Mouse (Mus musculus) stomach, postnatal 0 days (tissue): ENCODE data around the gene Sco1. TPM values are rescaled to one million over a fixed set of nuclear protein-coding genes. Genes with fewer than 3 reads are reported as not detected.

ENCODE experiments used
- ATAC-seq: fragments of 200-750 bp; cut with Nextera tagmentation; 2 replicates; pipeline ENCODE4 v1.8.0; 2017; ENCODE audit not compliant: low FRiP score, low TSS enrichment
- DNase-seq: peaks from one replicate; pipeline ENCODE4 v3.0.0-alpha.2; 2016; ENCODE audit warnings: low spot score
- H3K27ac ChIP-seq: fragments of 300-500 bp; sonication (generic); replicated peaks from 2 replicates; pipeline ENCODE4 v1.5.1; 2014; ENCODE audit warnings: mild to moderate bottlenecking, control low read depth
- H3K27me3 ChIP-seq: fragments of 300-500 bp; sonication (generic); 2 replicates; pipeline ENCODE4 v1.6.1; 2014; ENCODE audit warnings: low read length; ENCODE audit not compliant: control insufficient read depth, insufficient read depth
- H3K36me3 ChIP-seq: fragments of 300-500 bp; sonication (generic); 2 replicates; pipeline ENCODE4 v1.6.1; 2014; ENCODE audit warnings: low read length, mixed read lengths; ENCODE audit not compliant: control insufficient read depth, insufficient read depth
- H3K4me1 ChIP-seq: fragments of 300-500 bp; sonication (generic); replicated peaks from 2 replicates; pipeline ENCODE4 v1.6.1; 2014; ENCODE audit warnings: antibody characterized with exemption; ENCODE audit not compliant: control insufficient read depth, insufficient read depth
- H3K4me2 ChIP-seq: fragments of 300-500 bp; sonication (generic); replicated peaks from 2 replicates; pipeline ENCODE4 v1.6.1; 2014; ENCODE audit warnings: low read depth, mild to moderate bottlenecking, control low read depth, moderate library complexity
- H3K4me3 ChIP-seq: fragments of 300-500 bp; sonication (generic); 2 replicates; pipeline ENCODE4 v1.5.1; 2014; ENCODE audit warnings: low read depth, low read length, control low read depth
- H3K9ac ChIP-seq: fragments of 300-500 bp; sonication (generic); 2 replicates; pipeline ENCODE4 v1.6.1; 2014; ENCODE audit warnings: mild to moderate bottlenecking, low read length, control low read depth, mixed read lengths
- H3K9me3 ChIP-seq: fragments of 300-500 bp; sonication (generic); 2 replicates; pipeline ENCODE4 v1.6.1; 2016; ENCODE audit warnings: low read length; ENCODE audit not compliant: control insufficient read depth
- CTCF ChIP-seq: IDR thresholded peaks from 2 replicates; pipeline ENCODE4 v1.5.1; 2016; ENCODE audit warnings: antibody characterized with exemption, low read depth, mild to moderate bottlenecking, moderate library complexity
- EP300 ChIP-seq: optimal IDR thresholded peaks from 2 replicates; pipeline ENCODE3; 2016; ENCODE audit warnings: antibody characterized with exemption
- WGBS: fragments of 180-500 bp; shearing (Covaris S2); extraction: QIAGEN DNeasy Blood & Tissue Kit; methylation state at CpG from one replicate; pipeline ENCODE4 v1.1.7; 2014; 5-methylcytosine and 5-hydroxymethylcytosine counted together
- polyA plus RNA-seq: library from polyadenylated mRNA; unstranded; fragments of >200 nt; fragmentation: Nextera tagmentation; extraction: Ambion mirVana; gene quantifications from 2 replicates; pipeline ENCODE4 v1.2.1, GENCODE M21; 2015

Sco1 gene
- polyA plus RNA-seq = 14.5 and 15.2 TPM in 2 replicates

DNA sequence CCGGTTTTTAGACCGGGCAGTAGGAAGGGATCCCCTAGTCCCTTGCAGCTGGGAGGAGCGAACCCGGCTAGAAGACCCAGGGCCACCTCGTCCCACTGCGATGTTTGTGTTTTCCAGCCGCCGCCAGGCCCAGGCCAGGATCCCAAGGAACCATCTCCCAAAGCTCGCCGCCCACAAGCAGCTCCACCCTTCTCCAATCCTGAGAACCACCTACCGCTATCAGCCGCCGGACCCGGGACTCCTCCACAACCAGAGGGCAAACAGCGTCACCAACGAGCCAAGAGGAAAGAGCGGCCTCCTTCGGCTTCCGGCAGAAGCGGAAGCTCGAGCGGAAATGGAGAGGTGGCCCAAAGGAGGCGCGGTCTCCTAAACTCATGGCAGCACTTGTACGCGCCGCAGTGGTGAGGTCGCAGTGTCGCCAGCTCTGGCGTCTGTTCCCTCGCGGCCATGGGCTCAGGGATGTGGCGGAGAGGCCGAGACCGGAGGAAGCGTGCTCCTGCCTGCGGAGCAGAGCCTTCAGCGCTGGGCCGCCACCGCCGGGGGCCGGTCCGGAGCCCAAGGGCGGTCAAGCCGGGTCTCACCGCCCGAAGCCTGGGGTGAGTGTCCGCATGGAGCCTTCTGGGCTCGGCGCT is at the start of gene Sco1, which contains the start of gene Adprm:
Gene Sco1, plus strand, starts transcription at position 350 of the 632 bp plus-strand sequence.
Gene Adprm, minus strand, starts transcription at position 274 of the 632 bp plus-strand sequence.
- peak; percentile 96 for ATAC-seq
- Histone ChIP-seq H3K4me3 (peak within 1 kb of the TSS; percentile 98), H3K4me1 (no peaks in the 10 kb centered on the region), H3K9ac (peak within 1 kb of the TSS; percentile 89), H3K36me3 (peaks cover 16% of the 10 kb centered on the region), H3K27me3 (no peaks in the 10 kb centered on the region), H3K4me2 (peak within 1 kb of the TSS; percentile 66), H3K9me3 (no peaks in the 10 kb centered on the region), H3K27ac (peak within 1 kb of the TSS; percentile 89)
- TF ChIP-seq EP300 (no peak), CTCF (peak; percentile 68)
- DNase-seq = peak; percentile 92
- WGBS = under 1% methylated on average over 50 of the region's 50 CpGs

DNA sequence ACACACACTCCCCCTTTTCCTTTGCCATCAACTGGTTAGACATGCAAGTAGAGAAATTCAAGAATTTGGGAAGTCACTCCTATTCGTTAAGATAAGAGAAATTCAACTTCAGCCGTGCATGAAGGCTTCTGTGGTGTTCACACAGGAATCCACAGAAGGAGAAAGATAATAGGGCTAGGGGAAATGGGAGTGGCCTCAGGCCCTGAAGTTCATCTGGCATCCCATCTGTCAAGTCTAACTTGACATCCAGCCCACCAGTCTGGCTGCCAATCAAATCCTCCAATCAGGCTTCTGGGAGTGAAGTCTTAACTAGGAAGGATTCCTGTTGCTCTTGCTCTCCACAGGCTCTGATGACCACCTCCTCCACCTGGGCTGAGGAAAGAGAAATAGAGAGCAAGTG is 49.6 kb upstream of the Sco1 start:
- Histone ChIP-seq H3K9me3 (no peaks in the 10 kb centered on the region), H3K36me3 (no peaks in the 10 kb centered on the region), H3K27ac (no peak overlapping the region), H3K4me2 (no peak overlapping the region), H3K4me1 (0 out of 2 replicates have a peak, but pooled peaks cover 2% of the 10 kb centered on the region), H3K27me3 (no peaks in the 10 kb centered on the region), H3K9ac (no peak overlapping the region), H3K4me3 (no peak overlapping the region)
- 59% methylated on average over 2 of the region's 2 CpGs for WGBS
- TF ChIP-seq EP300 (no peak), CTCF (no peak)
- DNase-seq (no peak), ATAC-seq (no peak)

DNA sequence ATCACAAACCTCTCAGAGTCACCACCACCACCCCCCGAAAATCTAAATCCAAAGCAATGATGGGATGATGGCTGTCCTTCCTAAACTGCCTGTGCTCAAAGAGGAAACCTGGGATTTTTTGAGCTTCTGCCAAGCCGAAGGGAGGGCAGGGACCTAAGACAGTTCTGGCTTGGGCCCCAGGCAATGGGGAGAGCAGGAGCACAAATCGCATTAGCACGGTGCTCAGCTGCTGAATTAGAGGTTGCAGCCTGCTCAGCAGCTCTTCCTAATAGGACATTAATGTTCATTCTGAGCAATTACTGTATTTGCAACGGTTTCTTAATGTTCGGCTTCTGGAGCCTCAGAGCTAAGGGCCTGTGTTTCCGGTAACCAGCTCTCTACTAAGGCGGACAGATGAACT is 44.5 kb upstream of the Sco1 start:
- DNase-seq = no peak
- H3K36me3 ChIP-seq = no peaks in the 10 kb centered on the region
- H3K9ac ChIP-seq = no peak overlapping the region
- H3K27me3 ChIP-seq = no peaks in the 10 kb centered on the region
- ATAC-seq = no peak
- H3K9me3 ChIP-seq = no peaks in the 10 kb centered on the region
- TF ChIP-seq EP300 (no peak), CTCF (no peak)
- no peak overlapping the region for H3K4me3 ChIP-seq
- no peak overlapping the region for H3K4me2 ChIP-seq
- no peaks in the 10 kb centered on the region for H3K4me1 ChIP-seq
- WGBS = 82% methylated on average over 8 of the region's 8 CpGs
- no peak overlapping the region for H3K27ac ChIP-seq

DNA sequence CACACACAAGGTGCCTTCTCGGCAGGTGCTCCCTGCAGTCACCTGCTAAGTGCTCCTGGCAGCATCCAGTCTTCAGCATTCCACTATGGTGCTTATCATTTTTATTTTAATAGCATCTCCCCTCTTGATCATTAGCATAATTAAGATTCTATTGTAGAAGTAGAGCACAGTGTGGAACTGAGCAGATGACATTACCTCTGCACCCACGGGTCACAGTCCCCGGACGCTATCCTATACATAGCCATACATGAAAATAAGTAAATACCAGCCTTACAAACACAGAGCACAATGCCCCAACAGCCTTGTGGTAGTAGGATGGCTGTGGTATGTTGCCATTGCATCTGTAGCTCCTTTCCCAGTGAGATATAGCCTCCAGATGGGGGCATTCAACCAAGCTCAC is 43.9 kb upstream of the Sco1 start:
- Histone ChIP-seq H3K27me3 (no peaks in the 10 kb centered on the region), H3K4me1 (no peaks in the 10 kb centered on the region), H3K4me3 (no peak overlapping the region), H3K9me3 (no peaks in the 10 kb centered on the region), H3K27ac (no peak overlapping the region), H3K4me2 (no peak overlapping the region), H3K9ac (no peak overlapping the region), H3K36me3 (no peaks in the 10 kb centered on the region)
- WGBS = 96% methylated on average over 4 of the region's 4 CpGs
- no peak for DNase-seq
- ATAC-seq = no peak
- TF ChIP-seq EP300 = no peak
- TF ChIP-seq CTCF = no peak

DNA sequence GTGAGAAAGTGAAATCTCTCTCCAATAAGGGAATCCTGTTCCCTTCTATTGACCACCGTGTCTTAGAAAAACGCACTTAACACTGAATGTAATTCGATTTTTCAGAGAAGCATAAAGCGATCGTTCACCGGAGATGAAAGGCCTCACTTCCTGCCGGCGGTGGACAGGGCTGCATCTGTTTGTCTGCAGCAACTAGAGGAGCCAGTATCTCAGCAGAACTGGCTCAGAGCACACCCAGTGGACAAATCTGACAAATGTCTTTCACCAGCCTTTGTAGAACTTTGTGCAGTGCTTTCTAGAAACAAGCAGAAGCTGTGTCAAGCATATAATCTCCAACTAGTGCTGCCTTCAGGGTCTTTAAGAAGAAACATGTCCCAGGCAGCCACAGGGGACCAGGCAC is 42.0 kb upstream of the Sco1 start:
- TF ChIP-seq CTCF (peak; percentile 55), EP300 (no peak)
- ATAC-seq (peak; percentile 63; the same call in 1 of the 2 replicates), DNase-seq (peak; percentile 34)
- Histone ChIP-seq H3K4me2 (no peak overlapping the region), H3K36me3 (no peaks in the 10 kb centered on the region), H3K9me3 (no peaks in the 10 kb centered on the region), H3K4me1 (no peaks in the 10 kb centered on the region), H3K27me3 (no peaks in the 10 kb centered on the region), H3K4me3 (no peak overlapping the region), H3K27ac (no peak overlapping the region), H3K9ac (no peak overlapping the region)
- WGBS = 2% methylated on average over 8 of the region's 8 CpGs

DNA sequence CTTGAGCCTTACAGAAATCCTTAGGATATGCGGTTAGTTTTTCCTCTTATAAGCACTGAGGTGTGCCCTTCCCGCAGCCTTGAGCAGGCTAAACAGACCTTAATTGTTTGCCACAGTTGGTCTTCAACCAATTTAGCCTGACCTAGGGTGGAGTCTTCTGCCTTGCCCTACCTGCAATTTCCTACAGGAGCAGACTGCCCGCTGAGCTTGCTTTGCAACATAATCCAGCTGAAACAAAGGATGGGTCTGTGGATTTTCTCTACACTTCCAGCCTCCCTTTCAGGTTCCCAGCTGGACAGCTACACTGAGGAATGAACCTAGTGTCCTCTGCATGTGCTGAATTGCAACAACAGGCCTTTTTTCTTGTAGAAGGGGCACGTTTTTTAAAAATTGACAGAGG is 40.8 kb upstream of the Sco1 start:
- no peak overlapping the region for H3K9ac ChIP-seq
- H3K4me1 ChIP-seq = no peaks in the 10 kb centered on the region
- no peak for ATAC-seq
- H3K27ac ChIP-seq = no peak overlapping the region
- H3K4me2 ChIP-seq = no peak overlapping the region
- TF ChIP-seq CTCF = 0 out of 2 replicates have a peak, but pooled peaks have one; percentile 7
- TF ChIP-seq EP300 = no peak
- no peak for DNase-seq
- H3K36me3 ChIP-seq = no peaks in the 10 kb centered on the region
- no peaks in the 10 kb centered on the region for H3K9me3 ChIP-seq
- H3K27me3 ChIP-seq = no peaks in the 10 kb centered on the region
- H3K4me3 ChIP-seq = no peak overlapping the region
- WGBS = 59% methylated on average over 4 of the region's 4 CpGs
